In the genomic region with DNA sequence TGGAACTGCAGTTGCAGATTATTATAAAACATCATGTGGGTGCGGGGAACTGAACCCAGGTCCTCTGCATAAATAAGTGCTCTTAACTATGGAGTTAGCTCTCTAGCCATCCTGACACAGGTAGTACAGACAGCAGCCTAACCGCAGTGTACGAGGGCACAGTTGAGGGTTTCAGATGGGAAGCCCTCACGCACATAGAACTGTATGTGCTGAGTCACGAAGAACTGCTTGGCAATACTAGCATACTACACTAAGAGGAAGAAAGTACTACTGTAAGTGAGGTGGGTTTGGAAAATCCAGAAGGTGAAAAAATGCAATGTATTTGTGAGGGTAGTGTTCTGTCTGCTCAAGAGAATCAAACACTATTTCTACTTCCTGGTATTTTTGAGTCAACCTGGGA, we compare ENCODE assay signal across 17 mouse cellular contexts.
DNase-seq lines count a peak whose midpoint lies in the region; ATAC-seq and TF ChIP-seq lines count a peak whose summit lies in the region.
"Had no signal": no experiment of that assay in that cellular context is flagged by ENCODE, and none has a peak within 500 bp of the region (broad histone marks: within the 10 kb centered on the region; RNA-seq: fewer than 3 reads in every experiment).

No protein-coding gene starts in this region.

- no peaks in the 10 kb centered on the region for H3K9me3 ChIP-seq in heart, postnatal 0 days (replicated peaks; ENCODE audit: control insufficient read depth, low read length)
- no peaks in the 10 kb centered on the region for H3K9me3 ChIP-seq in lung, embryonic 16.5 days (ENCODE audit: control insufficient read depth, low read length)
- H3K9me3 ChIP-seq: limb, embryonic 13.5 days; liver, embryonic 13.5 days had no signal

- DNase-seq in heart, postnatal 0 days (ENCODE audit: low spot score): no peak
- DNase-seq in heart, postnatal 10 days: no peak
- DNase-seq in lung, postnatal 4 days: no peak
- no peak for DNase-seq in thymus, postnatal 0 days (ENCODE audit: low spot score)
- DNase-seq in right cerebral cortex, adult 18-20 months: no peak
- DNase-seq: adrenal gland, postnatal 10 days; cerebellum, postnatal 10 days; heart, postnatal 36 days; kidney, adult 8-10 months; liver, embryonic 13.5 days; lung, postnatal 10 days; thymus, postnatal 25 days had no signal

- H3K27me3 ChIP-seq in heart, postnatal 0 days (ENCODE audit: control insufficient read depth, insufficient read depth, low read length): no peaks in the 10 kb centered on the region
- H3K27me3 ChIP-seq in lung, embryonic 16.5 days (ENCODE audit: control insufficient read depth, insufficient read depth, low read depth, low read length): no peaks in the 10 kb centered on the region
- H3K27me3 ChIP-seq: limb, embryonic 13.5 days; liver, embryonic 13.5 days had no signal

- no peak overlapping the region for H3K9ac ChIP-seq in heart, postnatal 0 days (replicated peaks; ENCODE audit: low read depth, low read length)
- no peak overlapping the region for H3K9ac ChIP-seq in lung, embryonic 16.5 days (ENCODE audit: low read length)
- H3K9ac ChIP-seq: limb, embryonic 13.5 days; liver, embryonic 13.5 days had no signal

- 93% methylated on average over 5 of the region's 5 CpGs for WGBS in heart, postnatal 0 days
- WGBS in lung, embryonic 16.5 days: 92% methylated on average over 5 of the region's 5 CpGs

- intact Hi-C loops in heart, postnatal 10 days (cut with DNase I): no loop called here

- no peak overlapping the region for H3K4me3 ChIP-seq in heart, postnatal 0 days (ENCODE audit: low read depth, low read length)
- H3K4me3 ChIP-seq in lung, embryonic 16.5 days (ENCODE audit: low read length): no peak overlapping the region
- H3K4me3 ChIP-seq: limb, embryonic 13.5 days; liver, embryonic 13.5 days had no signal

- no peak for ATAC-seq in heart, postnatal 0 days (ENCODE audit: insufficient read depth, low read depth)
- ATAC-seq in lung, embryonic 16.5 days (ENCODE audit: low read depth): no peak
- ATAC-seq in megakaryocyte, adult 5-6 weeks (ENCODE audit: poor library complexity, severe bottlenecking): peak; percentile 47
- ATAC-seq: forebrain, embryonic 16.5 days; hindbrain, embryonic 16.5 days had no signal

- peaks cover 84% of the 10 kb centered on the region for H3K36me3 ChIP-seq in heart, postnatal 0 days (replicated peaks; ENCODE audit: control insufficient read depth, insufficient read depth, low read length)
- peaks cover 11% of the 10 kb centered on the region for H3K36me3 ChIP-seq in lung, embryonic 16.5 days (ENCODE audit: control insufficient read depth, insufficient read depth, low read length)

- TF ChIP-seq EP300 in heart, postnatal 0 days (IDR thresholded peaks at IDR 0.05; ENCODE audit: low read depth): no peak

- no peak overlapping the region for H3K4me2 ChIP-seq in heart, postnatal 0 days (ENCODE audit: low read depth, low read length)
- H3K4me2 ChIP-seq in lung, embryonic 16.5 days (ENCODE audit: low read depth, low read length): no peak overlapping the region
- H3K4me2 ChIP-seq: limb, embryonic 13.5 days; liver, embryonic 13.5 days had no signal

- TF ChIP-seq CTCF in heart, postnatal 0 days (IDR thresholded peaks at IDR 0.05; ENCODE audit: low read depth): no peak

- H3K4me1 ChIP-seq in heart, postnatal 0 days (ENCODE audit: control insufficient read depth, insufficient read depth): peaks cover 15% of the 10 kb centered on the region
- peaks cover 45% of the 10 kb centered on the region for H3K4me1 ChIP-seq in lung, embryonic 16.5 days (replicated peaks; ENCODE audit: control insufficient read depth, insufficient read depth, low read length)

- peak overlapping the region; percentile 59; the same call in 1 of the 2 replicates for H3K27ac ChIP-seq in heart, postnatal 0 days (ENCODE audit: low read depth)
- peak overlapping the region; percentile 68; the same call in 1 of the 2 replicates for H3K27ac ChIP-seq in lung, embryonic 16.5 days (ENCODE audit: low read length)
- H3K27ac ChIP-seq: limb, embryonic 13.5 days; liver, embryonic 13.5 days had no signal
